Mouse (Mus musculus) spleen, postnatal 14 days (tissue): Measurements from ENCODE around the gene Tcstv3.
"Not testable (repeated sequence)": the region's sequence is repeated elsewhere in the genome, so short reads cannot be mapped to it uniquely, and the experiment has no call there.

ENCODE experiments used
- DNase-seq, 2 experiments: peaks; one replicate each; pipeline ENCODE4 v3.0.0; 2021 to 2022; ENCODE audit warnings: low spot score in 2 of 2

The Tcstv3 gene

GRCm38 (mm10) chr13:120316578-120316977, at the start of gene Tcstv3:
Gene Tcstv3, plus strand, starts transcription at chr13:120316878.
- not testable (repeated sequence) for DNase-seq

DNA sequence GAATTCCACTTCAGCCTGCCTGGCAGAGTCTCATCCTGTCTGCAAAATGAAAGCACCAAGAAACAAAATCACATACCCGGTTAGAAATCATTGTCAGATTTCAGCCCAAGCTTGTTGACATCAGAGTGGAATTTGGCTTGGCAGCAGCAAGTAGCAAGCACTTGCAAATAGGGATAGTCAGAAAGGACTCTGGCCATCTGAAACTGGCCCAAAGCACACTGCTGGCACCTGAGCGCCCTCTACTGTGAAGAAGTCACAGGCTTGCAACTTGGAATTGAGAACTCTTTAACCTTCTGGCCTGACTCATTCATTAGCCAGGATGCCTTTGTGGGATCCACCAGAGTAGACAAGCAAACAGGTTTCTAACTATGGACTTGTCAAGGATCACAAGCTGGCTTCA, 38.8 kb upstream of the Tcstv3 start:
- not testable (repeated sequence) for DNase-seq

- no peak for DNase-seq
These were observed 37.9 kb upstream of the Tcstv3 start for GRCm38 (mm10) chr13:120278784-120279183.

GRCm38 (mm10) chr13:120299324-120299894, 17.3 kb upstream of the Tcstv3 start:
- DNase-seq = no peak

DNA sequence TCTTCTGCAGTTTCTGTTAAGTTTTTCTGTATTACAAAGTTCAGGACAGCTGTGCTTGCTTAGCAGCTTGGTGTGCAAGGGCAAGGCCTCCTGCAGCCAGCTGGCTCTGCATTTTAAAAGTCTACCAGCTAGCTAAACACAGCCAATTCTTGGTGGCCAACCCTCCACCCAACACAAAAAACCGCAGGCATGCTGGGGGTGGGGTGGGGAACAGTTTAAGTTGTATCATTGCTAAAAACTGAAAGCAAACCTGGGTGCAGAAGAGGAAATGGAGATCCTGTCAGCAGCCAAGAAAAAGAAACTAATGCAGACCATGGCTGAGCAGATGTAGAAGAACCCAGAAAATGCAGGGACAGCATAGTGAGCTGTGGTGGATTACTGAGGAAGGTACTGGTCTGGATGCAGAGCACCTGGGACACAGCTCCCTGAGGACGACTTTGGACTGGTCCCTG, 16.7 kb upstream of the Tcstv3 start, which contains the start of gene BC147527:
BC147527 (plus strand) TSS at position 402 of the 452 bp plus-strand sequence.
- peak; percentile 16 to 25 for DNase-seq

- DNase-seq = no peak
These were observed 15.8 kb upstream of the Tcstv3 start for GRCm38 (mm10) chr13:120300853-120301252.

DNA sequence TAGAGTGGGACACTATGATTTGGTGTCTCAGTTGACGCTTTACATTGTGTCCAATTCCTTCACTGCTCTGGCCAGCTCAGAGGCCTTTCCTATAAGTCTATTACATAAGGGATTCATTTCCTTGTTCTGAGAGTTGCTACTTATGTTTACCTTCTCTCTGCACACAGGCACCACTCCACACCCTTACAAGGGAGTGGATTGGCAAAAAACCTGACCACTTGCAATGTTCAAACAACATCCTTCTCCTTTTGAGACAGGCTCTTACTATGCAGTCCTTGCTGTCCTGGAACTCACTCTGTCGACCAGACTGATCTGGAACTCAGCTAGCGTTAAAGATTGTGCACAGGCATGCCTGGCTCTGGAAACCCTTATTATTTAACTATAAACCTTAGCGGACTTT, 5.9 kb upstream of the Tcstv3 start:
- DNase-seq = no peak

- no peak for DNase-seq
These were observed 3.1 kb upstream of the Tcstv3 start for GRCm38 (mm10) chr13:120313584-120313983.

DNA sequence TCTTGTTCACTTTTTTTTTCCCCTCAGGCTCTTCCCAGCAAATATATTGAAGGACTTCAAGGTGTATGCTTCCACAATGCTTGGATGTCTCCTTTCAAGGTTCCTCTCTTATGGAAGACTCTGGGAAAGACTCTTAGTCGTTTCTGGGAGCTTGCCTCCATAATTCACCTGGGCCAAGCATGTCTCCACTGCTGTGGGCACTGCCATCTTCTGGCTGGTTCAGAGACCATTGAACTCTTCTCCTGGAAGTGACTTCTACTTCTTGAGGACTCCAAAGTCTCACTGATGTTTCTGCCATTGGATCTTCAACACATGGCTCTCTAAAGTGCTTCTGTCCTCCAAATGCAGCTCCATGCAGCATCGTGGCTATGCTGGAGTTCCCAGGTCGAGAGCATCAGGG, 3.5 kb downstream of the Tcstv3 start:
- no peak for DNase-seq

- no peak for DNase-seq
These were observed 4.0 kb downstream of the Tcstv3 start for GRCm38 (mm10) chr13:120320721-120321120.
